Mouse (Mus musculus) testis, adult 2 months (tissue): ENCODE measurements around the gene Tha1. TPM values are rescaled to one million over a fixed set of nuclear protein-coding genes. Genes with fewer than 3 reads are reported as not detected.

Experiments used
- H3K27ac ChIP-seq: fragments of 200-500 bp; 2 replicates; pipeline ENCODE4 v1.5.1; 2012; ENCODE audit warnings: low read depth, low read length; ENCODE audit not compliant: control insufficient read depth, insufficient read depth
- H3K27me3 ChIP-seq: fragments of 200-500 bp; 2 replicates; pipeline ENCODE4 v1.6.1; 2012; ENCODE audit warnings: mild to moderate bottlenecking, low read length, moderate library complexity; ENCODE audit not compliant: control insufficient read depth, insufficient read depth
- H3K36me3 ChIP-seq: fragments of 200-500 bp; 2 replicates; pipeline ENCODE4 v1.6.1; 2012; ENCODE audit warnings: mild to moderate bottlenecking, low read length; ENCODE audit not compliant: control insufficient read depth, insufficient read depth
- H3K4me1 ChIP-seq: fragments of 200-500 bp; 2 replicates; pipeline ENCODE4 v1.6.1; 2012; ENCODE audit warnings: low read length; ENCODE audit not compliant: control insufficient read depth, insufficient read depth
- H3K4me3 ChIP-seq: fragments of 200-500 bp; 2 replicates; pipeline ENCODE4 v1.5.1; 2012; ENCODE audit warnings: low read depth, mild to moderate bottlenecking, low read length, moderate library complexity, mixed read lengths; ENCODE audit not compliant: control insufficient read depth
- CTCF ChIP-seq: fragments of 200-500 bp; IDR thresholded peaks from 2 replicates; pipeline ENCODE4 v1.5.1; 2012; ENCODE audit warnings: low read depth, mild to moderate bottlenecking, inconsistent platforms, low read length, moderate library complexity; ENCODE audit not compliant: control insufficient read depth, insufficient read depth, insufficient replicate concordance
- POLR2A ChIP-seq: fragments of 200-500 bp; IDR thresholded peaks from 2 replicates; pipeline ENCODE4 v1.6.1; 2012; ENCODE audit warnings: low read depth, mild to moderate bottlenecking, inconsistent platforms, low read length, moderate library complexity; ENCODE audit not compliant: control insufficient read depth
- polyA plus RNA-seq: library from polyadenylated mRNA; depleted of rRNA; stranded (reverse); fragments of >200 nt; gene quantifications from 2 replicates; pipeline ENCODE4 v1.2.3, GENCODE M21; 2012

Tha1 gene
- polyA plus RNA-seq, 1 experiment: 2.5 TPM

DNA sequence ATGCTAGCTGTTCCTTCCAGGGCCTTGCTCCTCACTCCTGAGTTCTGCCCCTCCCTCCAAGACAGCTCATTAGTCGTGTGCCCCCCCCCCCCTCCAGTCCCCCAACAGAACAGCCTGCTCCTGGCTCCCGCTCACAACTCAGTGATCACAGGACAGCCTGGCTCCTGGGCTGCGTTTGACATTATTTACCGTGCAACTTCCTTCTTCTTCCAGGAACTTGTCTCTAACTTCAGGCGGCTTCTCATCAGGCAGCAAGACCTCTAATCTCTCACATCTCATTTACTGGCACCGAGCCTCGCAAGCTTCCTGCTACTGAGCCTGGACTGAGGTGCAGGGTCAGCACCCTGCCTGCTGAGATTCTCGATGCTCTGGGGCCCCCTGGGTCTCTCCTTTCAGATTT is 8.5 kb upstream of the Tha1 start:
- Histone ChIP-seq H3K27ac (no peak overlapping the region), H3K4me3 (no peak overlapping the region), H3K27me3 (no peaks in the 10 kb centered on the region), H3K4me1 (no peaks in the 10 kb centered on the region; the same call in none of the 2 replicates), H3K36me3 (no peaks in the 10 kb centered on the region)
- TF ChIP-seq POLR2A: no peak
- no peak for TF ChIP-seq CTCF

DNA sequence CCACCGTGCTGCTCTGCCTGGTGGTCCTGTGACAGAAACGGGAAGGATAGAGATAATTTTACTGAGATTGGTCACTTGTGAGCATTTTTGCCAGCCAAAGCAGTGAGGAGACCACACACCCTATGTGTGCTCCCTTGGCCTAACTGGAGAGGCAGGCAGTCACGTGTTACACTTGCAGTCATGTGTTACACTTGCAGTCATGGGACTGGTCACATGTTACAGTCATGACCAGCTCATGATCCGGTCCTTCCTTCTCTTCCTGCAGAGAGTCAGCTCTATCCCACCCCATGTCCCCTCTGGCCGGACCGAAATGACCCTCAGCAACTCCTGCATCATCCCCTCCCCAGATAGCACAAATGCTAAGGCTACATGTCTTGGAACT is 7.7 kb upstream of the Tha1 start:
- H3K27ac ChIP-seq: no peak overlapping the region
- no peaks in the 10 kb centered on the region for H3K27me3 ChIP-seq
- no peak for TF ChIP-seq POLR2A
- no peaks in the 10 kb centered on the region; the same call in none of the 2 replicates for H3K4me1 ChIP-seq
- H3K36me3 ChIP-seq: no peaks in the 10 kb centered on the region
- H3K4me3 ChIP-seq: no peak overlapping the region

DNA sequence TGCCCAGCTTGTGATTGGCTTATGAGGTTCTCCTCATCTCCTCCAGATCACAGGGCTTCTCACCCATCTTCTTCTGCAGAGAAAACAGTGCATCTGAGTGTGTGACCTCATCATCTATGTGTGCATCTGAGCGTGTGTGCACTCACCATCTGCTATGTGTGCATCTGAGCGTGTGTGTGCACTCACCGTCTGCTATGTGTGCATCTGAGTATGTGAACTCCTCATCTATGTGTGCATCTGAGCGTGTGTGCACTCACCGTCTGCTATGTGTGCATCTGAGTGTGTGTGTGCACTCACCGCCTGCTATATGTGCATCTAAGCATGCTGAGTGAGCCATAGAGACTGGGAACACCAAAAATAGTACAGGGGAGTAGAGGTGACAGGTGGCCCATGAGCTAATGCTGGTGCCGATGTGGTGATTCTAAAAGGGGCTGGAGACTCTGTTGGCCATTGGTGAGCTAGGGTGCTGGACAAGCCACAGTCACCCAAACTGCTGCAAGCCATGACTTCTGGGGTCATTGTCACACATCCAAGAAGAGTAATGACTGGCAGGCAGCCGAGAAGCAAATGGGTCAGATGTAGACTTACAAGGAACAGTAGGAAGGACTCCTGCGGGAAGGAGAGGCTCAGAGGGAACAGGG is 7.2 kb upstream of the Tha1 start:
- no peaks in the 10 kb centered on the region for H3K36me3 ChIP-seq
- no peak overlapping the region for H3K27ac ChIP-seq
- TF ChIP-seq POLR2A: no peak
- TF ChIP-seq CTCF: no peak
- H3K4me3 ChIP-seq: no peak overlapping the region
- H3K27me3 ChIP-seq: no peaks in the 10 kb centered on the region
- no peaks in the 10 kb centered on the region; the same call in none of the 2 replicates for H3K4me1 ChIP-seq

DNA sequence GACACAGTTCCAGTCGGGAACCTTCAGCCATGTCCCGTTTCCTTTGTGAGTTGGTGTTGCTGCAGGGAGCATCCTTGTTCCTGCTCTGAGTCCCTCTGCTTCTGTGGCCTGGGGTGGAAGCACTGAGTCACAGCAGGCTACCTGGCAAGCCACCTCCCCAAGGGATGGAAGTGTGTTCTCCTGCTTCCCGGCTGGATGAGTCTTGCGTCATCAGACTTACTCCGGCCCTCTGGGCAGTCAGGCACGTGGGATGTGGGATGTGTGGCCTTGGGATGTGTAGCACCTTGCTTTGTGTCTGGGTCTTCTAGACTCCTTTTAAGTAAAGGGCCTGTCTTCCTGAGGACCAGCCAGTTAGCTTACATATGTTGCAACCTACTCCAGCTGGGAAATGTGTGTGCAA is 6.4 kb upstream of the Tha1 start:
- Histone ChIP-seq H3K4me1 (no peaks in the 10 kb centered on the region; the same call in none of the 2 replicates), H3K4me3 (no peak overlapping the region), H3K27ac (no peak overlapping the region), H3K27me3 (no peaks in the 10 kb centered on the region), H3K36me3 (no peaks in the 10 kb centered on the region)
- no peak for TF ChIP-seq CTCF
- no peak for TF ChIP-seq POLR2A

- Histone ChIP-seq H3K4me1 (no peaks in the 10 kb centered on the region; the same call in none of the 2 replicates), H3K4me3 (no peak overlapping the region), H3K27me3 (no peaks in the 10 kb centered on the region), H3K36me3 (no peaks in the 10 kb centered on the region), H3K27ac (no peak overlapping the region)
- TF ChIP-seq POLR2A: no peak
- no peak for TF ChIP-seq CTCF
Observed at GRCm38 (mm10) chr11:117878892-117879291, 5.6 kb upstream of the Tha1 start.

DNA sequence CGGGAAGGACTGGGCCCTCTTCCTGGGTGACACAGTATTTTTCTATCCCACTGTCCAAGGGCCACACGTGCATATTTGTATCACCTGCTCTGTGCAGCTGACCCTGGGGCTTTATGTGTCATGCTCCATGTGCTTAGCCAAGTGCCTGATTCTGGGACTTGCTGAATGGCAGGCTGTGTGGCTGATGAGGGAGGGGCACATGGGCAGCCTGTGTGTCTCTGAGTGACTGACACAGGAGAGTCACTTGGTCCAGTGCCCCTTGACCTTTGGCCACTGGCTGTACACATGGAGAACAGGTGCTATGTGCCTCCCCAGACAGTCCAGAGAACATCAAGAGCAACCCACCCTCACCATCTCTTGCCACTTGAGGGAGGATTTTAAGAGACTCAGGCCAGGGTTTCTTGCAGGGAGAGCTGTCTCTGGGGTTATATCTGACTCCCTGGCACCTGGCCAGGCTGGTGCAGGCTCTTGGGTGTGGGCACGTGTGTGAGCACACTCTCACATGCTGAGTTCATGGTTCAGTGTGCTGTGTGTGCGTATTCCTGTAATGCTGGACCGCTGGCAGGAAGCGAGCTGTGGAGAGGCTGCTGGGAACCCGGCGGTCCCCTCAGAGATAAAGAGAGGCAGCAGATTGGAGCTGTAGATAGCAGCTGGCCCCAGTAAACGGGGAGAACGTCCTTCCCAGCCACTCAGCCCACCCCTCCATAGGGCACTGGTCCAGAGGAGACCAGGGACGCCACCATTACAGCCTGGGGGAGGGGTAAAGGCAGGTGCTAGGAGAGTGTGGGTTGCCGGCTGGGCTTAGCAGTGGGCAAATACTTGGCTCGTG is 4.8 kb upstream of the Tha1 start:
- Histone ChIP-seq H3K27ac (no peak overlapping the region), H3K4me1 (peaks cover 6% of the 10 kb centered on the region), H3K36me3 (no peaks in the 10 kb centered on the region), H3K4me3 (no peak overlapping the region), H3K27me3 (no peaks in the 10 kb centered on the region)
- TF ChIP-seq CTCF (no peak), POLR2A (no peak)

DNA sequence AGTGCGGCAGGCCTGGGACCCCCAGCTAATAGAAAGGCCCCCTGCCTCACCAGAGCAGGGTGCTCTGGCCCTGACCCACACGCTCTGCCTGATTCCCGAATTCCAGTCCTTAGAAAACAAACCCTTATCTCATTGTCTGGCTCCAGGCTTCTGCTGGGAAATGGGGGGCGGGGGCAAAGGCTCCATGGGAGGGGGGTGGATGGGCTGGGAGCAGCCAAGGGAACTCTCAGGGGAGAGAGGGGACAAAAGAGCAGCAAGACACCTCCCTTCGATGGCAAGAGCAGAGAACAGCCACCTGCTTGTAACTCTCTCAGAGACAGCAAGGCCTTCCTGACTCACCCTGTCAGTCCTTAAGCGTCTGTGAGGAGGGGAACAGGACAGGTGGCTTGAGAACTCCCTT is 2.4 kb upstream of the Tha1 start:
- no peaks in the 10 kb centered on the region for H3K27me3 ChIP-seq
- no peak overlapping the region for H3K4me3 ChIP-seq
- no peak overlapping the region for H3K27ac ChIP-seq
- TF ChIP-seq CTCF (no peak), POLR2A (no peak)
- H3K4me1 ChIP-seq: peaks cover 11% of the 10 kb centered on the region
- no peaks in the 10 kb centered on the region for H3K36me3 ChIP-seq

- Histone ChIP-seq H3K27me3 (no peaks in the 10 kb centered on the region), H3K4me3 (no peak overlapping the region), H3K36me3 (no peaks in the 10 kb centered on the region), H3K4me1 (peaks cover 11% of the 10 kb centered on the region), H3K27ac (no peak overlapping the region)
- TF ChIP-seq CTCF (no peak), POLR2A (no peak)
Observed at GRCm38 (mm10) chr11:117874419-117874818, 1.1 kb upstream of the Tha1 start.
